Mouse (Mus musculus) layer of hippocampus, postnatal 10 days (tissue): ENCODE results near the gene Gm10309. TPM values are rescaled to one million over a fixed set of nuclear protein-coding genes. Genes with fewer than 3 reads are reported as not detected.
A peak's percentile ranks its signal among the peaks of the same experiment; 100 is the strongest.

Source experiments
- DNase-seq, 2 experiments: peaks; one replicate each; pipeline ENCODE4 v3.0.0; 2021; ENCODE audit warnings: low spot score in 2 of 2
- total RNA-seq, 2 experiments: library from RNA; stranded (reverse); gene quantifications; 2 replicates each; pipeline ENCODE4 v1.2.3; 2021

The Gm10309 gene
- total RNA-seq, 2 experiments from 2014 or later = not detected

- DNase-seq = no peak
These were observed 28.4 kb downstream of the Gm10309 start for GRCm38 (mm10) chr17:86476674-86477073.

GRCm38 (mm10) chr17:86471684-86472083, 33.3 kb downstream of the Gm10309 start:
- DNase-seq = no peak

GRCm38 (mm10) chr17:86470160-86470559, 34.9 kb downstream of the Gm10309 start:
- DNase-seq = no peak

GRCm38 (mm10) chr17:86467967-86468366, 37.1 kb downstream of the Gm10309 start:
- DNase-seq = no peak

- DNase-seq = no peak
These were observed 37.6 kb downstream of the Gm10309 start for GRCm38 (mm10) chr17:86467291-86467898.

GRCm38 (mm10) chr17:86466871-86467270, 38.2 kb downstream of the Gm10309 start:
- no peak for DNase-seq

- DNase-seq = no peak
These were observed 38.6 kb downstream of the Gm10309 start for GRCm38 (mm10) chr17:86466412-86466811.

- DNase-seq = no peak
These were observed 39.2 kb downstream of the Gm10309 start for GRCm38 (mm10) chr17:86465865-86466264.

- peak; percentile 73 to 76 for DNase-seq
These were observed 40.2 kb downstream of the Gm10309 start for GRCm38 (mm10) chr17:86464689-86465363.

GRCm38 (mm10) chr17:86464197-86464596, 40.8 kb downstream of the Gm10309 start:
- DNase-seq = no peak

- DNase-seq = no peak
These were observed 41.7 kb downstream of the Gm10309 start for GRCm38 (mm10) chr17:86463369-86463768.

GRCm38 (mm10) chr17:86460645-86461430, 44.2 kb downstream of the Gm10309 start:
- no peak for DNase-seq

GRCm38 (mm10) chr17:86458302-86458980, 46.6 kb downstream of the Gm10309 start:
- DNase-seq = no peak

- no peak for DNase-seq
These were observed 48.5 kb downstream of the Gm10309 start for GRCm38 (mm10) chr17:86456512-86456911.

GRCm38 (mm10) chr17:86454351-86454706, 50.7 kb downstream of the Gm10309 start:
- no peak for DNase-seq

- no peak for DNase-seq
These were observed 51.2 kb downstream of the Gm10309 start for GRCm38 (mm10) chr17:86453673-86454350.

- DNase-seq = no peak
These were observed 52.1 kb downstream of the Gm10309 start for GRCm38 (mm10) chr17:86452934-86453333.
